Mouse (Mus musculus) olfactory bulb, adult 2 months (tissue): ENCODE measurements around the gene Lmx1a. TPM values are rescaled to one million over a fixed set of nuclear protein-coding genes. Genes with fewer than 3 reads are reported as not detected.
A peak's percentile ranks its signal among the peaks of the same experiment; 100 is the strongest.

Source experiments
- H3K27ac ChIP-seq: fragments of 200-500 bp; 2 replicates; pipeline ENCODE4 v1.5.1; 2012; ENCODE audit warnings: low read depth, low read length; ENCODE audit not compliant: insufficient read depth
- H3K4me1 ChIP-seq: fragments of 200-500 bp; 2 replicates; pipeline ENCODE4 v1.6.1; 2012; ENCODE audit warnings: low read length; ENCODE audit not compliant: control insufficient read depth, insufficient read depth
- H3K4me3 ChIP-seq: fragments of 200-500 bp; 2 replicates; pipeline ENCODE4 v1.5.1; 2012; ENCODE audit warnings: mild to moderate bottlenecking, low read depth, low read length, moderate library complexity; ENCODE audit not compliant: insufficient read depth
- CTCF ChIP-seq: fragments of 200-500 bp; IDR thresholded peaks from 2 replicates; pipeline ENCODE4 v1.5.1; 2012; ENCODE audit warnings: low read depth, mild to moderate bottlenecking, low read length, moderate library complexity; ENCODE audit not compliant: insufficient read depth
- POLR2A ChIP-seq: fragments of 200-500 bp; IDR thresholded peaks from 2 replicates; pipeline ENCODE4 v1.6.1; 2012; ENCODE audit warnings: mild to moderate bottlenecking, low read depth, low read length, moderate library complexity; ENCODE audit not compliant: insufficient read depth
- WGBS: fragments of 180-500 bp; shearing (Covaris S2); methylation state at CpG from one replicate; pipeline ENCODE4 v1.1.7; 2018; 5-methylcytosine and 5-hydroxymethylcytosine counted together
- polyA plus RNA-seq: library from polyadenylated mRNA; stranded (reverse); fragments of >200 nt; gene quantifications from 2 replicates; pipeline ENCODE4 v1.2.4, GENCODE M21; 2012; ENCODE audit warnings: low replicate concordance; ENCODE audit not compliant: missing spikeins, insufficient read depth, insufficient read length

Lmx1a gene
- polyA plus RNA-seq, 1 experiment, result not detected

DNA sequence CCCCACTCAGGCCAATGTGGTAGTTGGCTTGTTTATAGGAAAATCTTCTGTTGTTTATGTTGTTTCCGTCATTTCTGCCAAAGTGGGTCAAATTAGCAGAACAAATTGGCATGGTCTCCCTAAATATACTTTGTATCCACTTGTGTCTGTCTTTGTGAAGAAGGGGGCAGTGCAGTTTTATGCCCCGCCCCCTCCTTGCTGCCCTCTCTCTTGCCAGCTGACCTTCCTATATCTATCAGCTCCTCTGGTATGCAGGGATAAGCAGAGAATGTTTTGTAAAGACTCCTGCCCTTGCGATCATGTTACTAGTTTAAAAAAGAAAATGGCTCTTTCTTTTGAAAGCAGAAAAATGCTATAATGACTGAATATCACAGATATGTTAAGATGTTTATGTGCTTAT is 101.7 kb downstream of the Lmx1a start:
- Histone ChIP-seq H3K4me3 (no peak overlapping the region), H3K4me1 (peaks cover 5% of the 10 kb centered on the region), H3K27ac (no peak overlapping the region)
- TF ChIP-seq CTCF (no peak), POLR2A (no peak)
- WGBS, result 88% methylated on average over 3 of the region's 3 CpGs

DNA sequence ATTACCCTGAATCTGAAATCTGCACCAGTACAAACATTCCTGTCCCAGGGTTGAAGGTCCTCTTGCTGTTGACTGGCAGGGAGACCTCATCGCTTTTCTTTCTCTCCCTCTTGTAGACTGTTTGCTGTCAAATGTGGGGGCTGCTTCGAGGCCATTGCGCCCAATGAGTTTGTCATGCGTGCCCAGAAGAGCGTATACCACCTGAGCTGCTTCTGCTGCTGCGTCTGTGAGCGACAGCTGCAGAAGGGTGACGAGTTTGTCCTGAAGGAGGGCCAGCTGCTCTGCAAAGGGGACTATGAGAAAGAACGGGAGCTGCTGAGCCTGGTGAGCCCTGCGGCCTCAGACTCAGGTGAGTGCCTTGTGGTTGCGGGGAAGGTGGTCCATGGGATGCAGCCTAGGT is 102.2 kb downstream of the Lmx1a start:
- H3K4me1 ChIP-seq, result peaks cover 5% of the 10 kb centered on the region
- H3K27ac ChIP-seq, result no peak overlapping the region
- TF ChIP-seq POLR2A, result no peak
- no peak for TF ChIP-seq CTCF
- no peak overlapping the region for H3K4me3 ChIP-seq
- WGBS, result 91% methylated on average over 11 of the region's 11 CpGs

DNA sequence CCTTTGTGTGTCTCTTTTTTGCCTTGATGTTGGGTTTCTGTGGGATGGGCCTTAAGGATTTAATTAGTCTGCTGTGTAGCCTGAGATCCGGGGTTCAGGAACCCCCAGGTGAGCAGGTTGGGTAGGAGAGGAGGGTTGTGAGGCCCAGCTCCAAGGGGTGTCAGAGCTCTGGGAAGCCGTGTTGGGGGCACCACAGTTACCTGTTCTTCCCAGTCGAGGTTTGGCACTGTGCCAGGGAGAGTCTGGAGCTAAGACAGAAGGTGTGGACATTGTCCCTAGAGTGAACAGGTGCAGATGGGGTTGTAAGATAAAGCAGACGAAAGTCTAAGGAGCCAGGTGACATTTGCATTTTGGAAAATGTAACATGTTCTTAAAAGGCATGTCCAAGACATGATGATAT is 112.9 kb downstream of the Lmx1a start:
- Histone ChIP-seq H3K27ac (no peak overlapping the region), H3K4me1 (peaks cover 6% of the 10 kb centered on the region), H3K4me3 (no peak overlapping the region)
- no peak for TF ChIP-seq POLR2A
- no peak for TF ChIP-seq CTCF
- WGBS, result 46% methylated on average over 4 of the region's 4 CpGs

DNA sequence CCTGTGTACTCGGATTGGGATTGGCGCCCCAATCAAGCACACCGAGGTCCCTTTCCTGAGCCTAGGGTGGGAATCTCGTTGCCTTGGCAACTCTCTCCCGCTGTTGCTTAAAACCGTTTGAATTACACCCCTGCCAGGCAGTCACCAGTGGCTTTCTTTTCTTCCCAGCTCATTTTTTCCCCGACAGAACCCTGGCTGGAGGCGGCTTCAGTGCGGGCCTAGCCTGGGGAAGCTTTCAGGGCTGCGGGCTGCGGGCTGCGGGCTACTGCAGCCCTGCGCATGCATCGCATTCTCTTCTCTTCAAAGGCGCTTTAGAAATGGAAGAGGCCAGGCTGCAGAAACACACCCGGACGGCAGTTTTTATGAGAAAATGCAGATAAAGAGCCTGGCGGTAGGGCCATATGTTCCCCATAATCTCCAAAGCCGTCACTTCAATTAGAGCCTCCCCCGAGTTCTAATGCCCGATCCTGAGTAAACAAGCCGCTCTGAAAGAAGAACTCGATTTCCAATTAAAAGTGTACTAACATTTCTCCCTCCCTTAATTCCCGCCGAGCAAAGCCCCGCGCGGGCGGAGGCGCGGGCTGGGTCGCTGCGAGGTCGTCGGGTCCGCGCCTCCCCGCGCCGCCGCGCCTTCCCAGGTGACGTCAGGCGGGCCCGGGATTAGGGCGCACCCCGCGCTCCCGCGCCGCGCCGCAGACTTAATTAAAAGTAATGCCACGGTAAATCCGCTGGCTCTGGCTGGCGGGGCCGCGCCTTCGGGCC is 113.7 kb downstream of the Lmx1a start:
- WGBS, result 1% methylated on average over 59 of the region's 59 CpGs
- H3K27ac ChIP-seq, result no peak overlapping the region
- TF ChIP-seq POLR2A (0 out of 2 replicates have a peak, but pooled peaks have one; percentile 10), CTCF (no peak)

DNA sequence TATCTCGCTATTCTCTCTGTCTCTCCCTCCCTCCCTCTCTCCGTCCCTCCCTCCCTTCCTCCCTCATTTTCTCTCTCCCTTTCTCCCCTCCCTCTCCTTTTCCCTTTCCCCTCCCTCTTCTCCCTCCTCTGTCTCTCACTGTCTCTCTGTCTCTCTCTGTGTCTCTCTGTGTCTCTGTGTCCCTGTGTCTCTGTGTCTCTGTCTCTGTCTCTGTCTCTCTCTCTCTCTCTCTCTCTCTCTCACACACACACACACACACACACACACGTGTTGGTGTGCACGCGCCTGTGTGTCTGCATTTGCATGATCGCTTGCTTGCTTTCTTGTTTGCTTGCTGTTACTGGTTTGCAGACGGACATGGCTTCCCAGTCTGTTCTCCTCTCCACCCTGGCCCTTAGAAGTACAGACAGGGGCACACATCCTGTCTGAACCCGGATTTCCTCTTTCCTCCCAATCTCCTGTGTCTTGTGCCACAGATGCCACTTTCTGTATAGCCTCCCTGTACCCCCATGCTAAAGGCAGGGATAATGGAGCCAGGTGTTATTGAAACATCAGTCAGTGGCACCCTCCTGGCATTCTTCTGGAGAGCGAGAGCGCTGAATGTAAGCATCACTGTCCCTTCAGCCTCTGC is 114.4 kb downstream of the Lmx1a start:
- TF ChIP-seq CTCF (no peak), POLR2A (0 out of 2 replicates have a peak, but pooled peaks have one; percentile 1)
- Histone ChIP-seq H3K4me1 (peaks cover 6% of the 10 kb centered on the region), H3K4me3 (peak overlapping the region; percentile 49; the same call in 1 of the 2 replicates), H3K27ac (no peak overlapping the region)
- WGBS, result 44% methylated on average over 10 of the region's 10 CpGs

More for the DNA sequence above, 113.7 kb downstream of the Lmx1a start:
- peak overlapping the region; percentile 49 for H3K4me3 ChIP-seq
- H3K4me1 ChIP-seq, result peaks cover 6% of the 10 kb centered on the region

DNA sequence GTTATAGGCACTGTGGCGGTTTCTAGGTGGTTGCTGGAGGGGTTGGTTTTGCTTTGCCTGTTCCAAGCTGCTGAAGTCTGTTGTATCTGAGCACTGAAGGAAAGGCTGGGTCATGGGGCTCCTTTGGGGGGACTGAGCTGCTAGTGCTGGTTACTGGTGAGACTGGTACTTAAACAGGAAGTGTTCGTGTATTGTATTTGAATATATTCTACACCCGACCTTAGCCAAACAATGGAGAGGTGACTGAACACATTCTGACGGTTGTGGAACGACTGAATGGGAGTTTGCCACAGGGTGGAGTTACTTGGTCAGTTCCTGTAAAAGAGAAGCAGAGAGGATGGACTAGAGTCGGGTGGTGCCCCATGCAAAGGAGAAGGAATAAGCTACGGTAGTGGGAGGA is 115.8 kb downstream of the Lmx1a start:
- TF ChIP-seq CTCF (no peak), POLR2A (no peak)
- H3K4me1 ChIP-seq, result peaks cover 6% of the 10 kb centered on the region
- WGBS, result 71% methylated on average over 7 of the region's 7 CpGs

DNA sequence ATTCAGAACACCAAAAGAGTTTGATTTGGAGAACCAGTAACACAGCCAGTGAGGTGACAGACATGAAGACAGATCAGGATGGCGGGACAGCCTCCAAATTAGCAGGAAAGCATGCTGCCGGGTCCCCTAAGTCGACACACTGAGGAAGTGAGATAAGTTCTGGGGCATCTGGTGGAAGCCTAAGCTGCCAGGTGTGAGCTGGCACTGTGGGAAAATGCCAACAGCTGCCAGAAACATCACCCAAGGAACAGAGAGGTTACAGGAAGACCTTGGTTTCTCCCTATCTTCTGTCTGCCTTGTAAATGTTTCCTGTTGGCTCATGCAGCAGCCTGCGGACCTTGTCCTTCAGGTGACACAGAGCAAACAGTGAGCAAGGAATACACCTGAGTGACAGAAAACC is 122.1 kb downstream of the Lmx1a start:
- no peak overlapping the region for H3K4me3 ChIP-seq
- WGBS, result 90% methylated on average over 4 of the region's 4 CpGs
- no peak overlapping the region for H3K27ac ChIP-seq
- TF ChIP-seq POLR2A (no peak), CTCF (no peak)
- no peaks in the 10 kb centered on the region for H3K4me1 ChIP-seq

More for the DNA sequence above, 115.8 kb downstream of the Lmx1a start:
- Histone ChIP-seq H3K4me3 (no peak overlapping the region), H3K27ac (no peak overlapping the region)

DNA sequence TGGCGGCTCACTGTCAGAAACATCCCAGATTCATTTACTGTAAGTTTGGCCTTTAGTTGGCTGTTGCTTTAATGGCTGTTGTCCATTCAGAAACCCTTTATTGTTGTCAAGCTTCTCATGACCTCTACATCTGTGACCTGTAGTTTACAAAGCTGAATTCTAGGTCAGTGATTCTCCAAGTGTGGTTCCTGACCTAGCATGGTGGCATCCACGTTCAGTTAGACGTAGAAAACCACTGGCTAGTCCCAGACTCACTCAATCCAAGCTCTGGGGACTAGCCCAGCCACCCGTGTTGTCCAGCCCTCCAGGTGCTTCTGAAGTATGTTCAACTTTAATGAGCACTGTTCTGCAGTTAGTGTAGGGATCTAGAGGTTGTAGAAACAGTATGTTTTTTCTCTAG is 126.1 kb downstream of the Lmx1a start:
- Histone ChIP-seq H3K4me1 (peaks cover 7% of the 10 kb centered on the region), H3K27ac (no peak overlapping the region), H3K4me3 (no peak overlapping the region)
- no peak for TF ChIP-seq CTCF
- TF ChIP-seq POLR2A, result no peak
- 85% methylated on average over 4 of the region's 4 CpGs for WGBS

DNA sequence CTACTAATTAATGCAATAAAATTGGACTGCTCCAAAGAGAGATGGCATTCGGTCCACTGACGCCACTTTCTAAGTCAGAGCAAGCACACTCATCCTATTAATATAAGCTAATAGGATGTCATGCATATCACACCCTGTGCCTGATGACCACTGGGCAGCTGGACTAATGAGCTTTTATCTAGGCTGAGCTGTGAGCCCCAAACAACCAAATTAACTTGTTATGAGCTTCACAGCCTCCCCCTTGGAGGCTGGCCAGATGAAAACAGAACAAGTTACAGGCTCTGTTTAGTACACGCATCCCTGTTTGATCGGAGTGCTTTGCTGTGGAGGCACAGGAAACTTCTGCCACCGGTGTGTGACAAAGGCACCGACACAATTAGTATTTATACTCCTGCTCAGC is 128.0 kb downstream of the Lmx1a start:
- Histone ChIP-seq H3K27ac (no peak overlapping the region), H3K4me3 (no peak overlapping the region), H3K4me1 (peaks cover 7% of the 10 kb centered on the region)
- 16% methylated on average over 6 of the region's 6 CpGs for WGBS
- TF ChIP-seq POLR2A (no peak), CTCF (no peak)

DNA sequence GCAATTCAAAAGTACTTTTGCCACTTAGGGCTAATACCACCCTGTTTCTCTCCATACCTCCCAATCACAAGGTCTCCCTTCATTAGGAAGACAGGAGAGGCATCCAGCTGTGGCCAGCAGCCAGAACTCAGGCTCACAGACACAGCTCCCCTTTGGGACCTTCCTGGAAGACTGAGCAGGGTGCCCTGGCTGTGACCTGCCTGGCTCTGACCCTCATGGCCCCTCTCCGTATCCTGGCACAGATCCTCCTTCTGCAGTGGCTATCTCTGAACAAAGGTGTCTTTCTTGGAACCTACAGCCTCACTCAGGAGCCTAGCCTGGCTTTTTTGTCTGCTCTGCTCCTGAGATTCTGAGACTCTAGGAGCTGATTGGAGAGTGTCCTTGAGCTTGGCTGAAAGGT is 128.6 kb downstream of the Lmx1a start:
- H3K4me1 ChIP-seq, result peaks cover 7% of the 10 kb centered on the region
- no peak overlapping the region for H3K4me3 ChIP-seq
- no peak for TF ChIP-seq POLR2A
- TF ChIP-seq CTCF, result no peak
- no peak overlapping the region for H3K27ac ChIP-seq
- 52% methylated on average over 1 of the region's 1 CpGs for WGBS
